Mouse (Mus musculus): ENCODE results near the gene Zc3h12c.
A peak's percentile ranks its signal among the peaks of the same experiment; 100 is the strongest.

The Zc3h12c gene

DNA sequence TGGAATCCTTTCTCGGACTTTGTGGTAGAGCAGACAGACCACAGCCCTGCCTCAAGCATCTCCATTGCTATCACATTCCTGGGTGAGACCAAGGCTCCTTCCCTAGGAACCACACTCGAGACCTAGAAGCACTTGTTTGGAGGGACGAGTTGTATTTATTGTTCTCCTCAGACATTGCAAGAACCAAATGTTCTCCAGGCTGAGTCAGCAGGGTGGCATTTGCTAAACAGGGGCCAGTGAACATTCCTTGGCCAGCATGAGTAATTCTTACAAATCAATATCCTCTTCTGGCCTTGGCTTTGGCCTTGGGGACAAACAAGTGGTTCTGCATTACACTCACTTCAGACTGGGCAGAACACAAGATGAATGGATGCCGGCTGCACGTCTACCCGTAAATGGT is 62.9 kb downstream of the Zc3h12c start:
- TF ChIP-seq CTCF (conservative IDR thresholded peaks at IDR 0.05; ENCODE audit: low read length), result no peak
- no peak for TF ChIP-seq POU5F1 (IDR thresholded peaks at IDR 0.05; ENCODE audit: borderline replicate concordance, low read length)
- TF ChIP-seq NANOG (IDR thresholded peaks at IDR 0.05; ENCODE audit: borderline replicate concordance, low read length), result no peak
- Histone ChIP-seq H3K27me3 (ENCODE audit: insufficient read depth, low read length) (no peaks in the 10 kb centered on the region), H3K4me3 (replicated peaks; ENCODE audit: low read length) (no peak overlapping the region), H3K9me3 (ENCODE audit: low read length) (no peaks in the 10 kb centered on the region), H3K4me1 (replicated peaks; ENCODE audit: low read depth, low read length) (peaks cover under 1% of the 10 kb centered on the region; the same call in 1 of the 2 replicates), H3K36me3 (ENCODE audit: insufficient read depth, low read length) (no peaks in the 10 kb centered on the region)

DNA sequence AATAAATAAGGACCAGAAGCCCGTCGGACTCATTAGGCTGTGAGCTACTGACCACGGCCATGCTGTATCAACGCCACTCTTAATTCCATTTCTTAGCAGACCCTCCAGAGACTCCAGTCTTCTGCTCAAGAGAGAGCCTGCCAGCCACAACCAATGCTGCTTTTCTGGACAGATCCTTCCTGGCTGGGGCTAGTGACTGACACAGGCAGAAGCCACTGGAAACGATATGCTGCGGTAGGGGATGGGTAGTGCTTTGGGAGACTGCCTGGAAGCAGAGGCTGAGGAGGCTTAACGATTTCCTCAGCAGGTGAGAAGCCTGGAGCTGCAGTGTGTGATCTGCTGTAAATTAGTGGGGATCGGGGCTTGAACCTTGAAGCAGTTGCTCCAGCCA is 64.2 kb downstream of the Zc3h12c start:
- peaks cover 3% of the 10 kb centered on the region for H3K4me1 ChIP-seq (replicated peaks; ENCODE audit: low read depth, low read length)
- H3K4me3 ChIP-seq (replicated peaks; ENCODE audit: low read length), result no peak overlapping the region
- H3K27me3 ChIP-seq (ENCODE audit: insufficient read depth, low read length), result no peaks in the 10 kb centered on the region
- H3K36me3 ChIP-seq (ENCODE audit: insufficient read depth, low read length), result no peaks in the 10 kb centered on the region
- TF ChIP-seq NANOG (IDR thresholded peaks at IDR 0.05; ENCODE audit: borderline replicate concordance, low read length), result no peak
- H3K9me3 ChIP-seq (ENCODE audit: low read length), result no peaks in the 10 kb centered on the region

DNA sequence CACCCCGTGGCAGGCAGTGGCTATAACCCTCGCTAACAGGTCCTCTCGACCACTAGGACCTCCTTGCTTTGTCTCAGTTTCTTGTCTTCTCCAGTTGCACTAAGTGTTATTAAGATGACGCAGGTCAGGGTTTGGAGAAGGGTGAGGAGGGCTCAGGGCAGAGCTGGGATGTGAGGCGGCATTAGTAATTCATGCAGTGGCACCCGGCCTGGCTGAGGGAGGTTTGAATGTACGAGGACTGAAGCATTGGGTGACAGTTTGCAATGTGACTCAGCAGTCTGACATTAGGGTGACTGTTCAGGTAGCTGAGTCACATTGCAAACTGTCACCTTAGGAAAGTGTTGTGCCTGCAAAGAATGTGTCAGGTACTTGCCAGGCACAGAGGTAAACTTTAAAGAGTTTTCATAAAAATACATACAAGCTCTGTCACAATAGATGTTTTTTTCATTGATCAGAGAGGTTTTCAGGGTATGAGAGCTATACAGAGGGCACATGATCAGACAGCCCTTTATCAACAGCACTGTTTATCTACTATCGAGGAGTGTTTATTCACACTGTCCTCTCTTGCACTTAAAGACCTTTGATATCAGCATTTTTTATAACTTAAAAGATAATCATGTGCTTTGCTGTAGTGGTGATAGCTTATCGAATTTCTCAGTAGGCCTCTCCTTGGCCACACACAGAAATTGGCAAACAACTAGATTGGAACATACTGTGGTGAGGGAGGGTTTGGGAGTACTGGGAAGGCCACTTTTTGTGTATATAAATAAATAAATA is 64.7 kb downstream of the Zc3h12c start:
- no peaks in the 10 kb centered on the region for H3K9me3 ChIP-seq (ENCODE audit: low read length)
- H3K4me1 ChIP-seq (replicated peaks; ENCODE audit: low read depth, low read length), result peaks cover 3% of the 10 kb centered on the region
- TF ChIP-seq POU5F1 (IDR thresholded peaks at IDR 0.05; ENCODE audit: borderline replicate concordance, low read length) (no peak), CTCF (conservative IDR thresholded peaks at IDR 0.05; ENCODE audit: low read length) (no peak), NANOG (IDR thresholded peaks at IDR 0.05; ENCODE audit: borderline replicate concordance, low read length) (no peak)
- H3K4me3 ChIP-seq (replicated peaks; ENCODE audit: low read length), result no peak overlapping the region
- H3K36me3 ChIP-seq (ENCODE audit: insufficient read depth, low read length), result no peaks in the 10 kb centered on the region
- H3K27me3 ChIP-seq (ENCODE audit: insufficient read depth, low read length), result no peaks in the 10 kb centered on the region

DNA sequence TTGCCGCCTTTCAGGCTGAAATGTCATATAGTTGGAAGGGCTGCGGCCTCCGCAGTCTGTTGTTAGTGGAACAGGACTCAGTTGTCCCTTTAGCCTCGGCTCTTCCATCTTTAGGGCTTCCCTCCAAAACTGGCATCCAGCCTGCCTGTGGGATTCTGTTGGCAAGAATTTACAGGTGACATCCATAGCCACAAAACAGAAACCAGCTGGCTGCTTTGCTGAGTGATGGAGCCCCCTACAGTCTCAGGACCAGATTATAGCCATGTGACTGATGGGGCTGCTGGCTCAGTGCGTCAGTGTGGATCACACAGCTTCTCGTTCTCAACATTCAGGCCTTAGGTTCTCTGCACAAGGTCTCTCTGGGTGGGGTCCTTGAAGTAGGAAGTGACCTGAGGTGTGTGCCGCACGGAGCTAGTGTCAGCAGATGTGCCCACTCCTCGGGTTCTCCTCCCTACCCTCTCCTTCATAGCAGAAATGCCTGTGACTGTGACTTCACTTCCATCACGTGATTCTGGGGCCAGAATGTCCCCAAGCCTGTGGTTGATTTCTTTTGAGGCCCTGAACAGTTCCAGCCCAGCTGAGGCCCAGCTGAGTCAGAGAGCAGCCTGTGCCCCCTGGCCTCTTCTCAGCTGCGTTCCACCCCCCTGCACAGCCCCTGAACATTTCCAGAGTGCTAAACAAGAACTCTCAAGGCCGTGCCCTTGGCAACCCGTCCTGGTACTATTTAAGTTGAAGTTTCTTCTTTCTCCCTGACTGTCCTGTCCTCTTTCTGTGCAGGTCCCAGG is 66.1 kb downstream of the Zc3h12c start:
- TF ChIP-seq CTCF (conservative IDR thresholded peaks at IDR 0.05; ENCODE audit: low read length) (no peak), NANOG (IDR thresholded peaks at IDR 0.05; ENCODE audit: borderline replicate concordance, low read length) (no peak), POU5F1 (IDR thresholded peaks at IDR 0.05; ENCODE audit: borderline replicate concordance, low read length) (no peak)
- Histone ChIP-seq H3K4me3 (replicated peaks; ENCODE audit: low read length) (no peak overlapping the region), H3K36me3 (ENCODE audit: insufficient read depth, low read length) (no peaks in the 10 kb centered on the region), H3K4me1 (replicated peaks; ENCODE audit: low read depth, low read length) (peaks cover 3% of the 10 kb centered on the region), H3K27me3 (ENCODE audit: insufficient read depth, low read length) (no peaks in the 10 kb centered on the region), H3K9me3 (ENCODE audit: low read length) (no peaks in the 10 kb centered on the region)

DNA sequence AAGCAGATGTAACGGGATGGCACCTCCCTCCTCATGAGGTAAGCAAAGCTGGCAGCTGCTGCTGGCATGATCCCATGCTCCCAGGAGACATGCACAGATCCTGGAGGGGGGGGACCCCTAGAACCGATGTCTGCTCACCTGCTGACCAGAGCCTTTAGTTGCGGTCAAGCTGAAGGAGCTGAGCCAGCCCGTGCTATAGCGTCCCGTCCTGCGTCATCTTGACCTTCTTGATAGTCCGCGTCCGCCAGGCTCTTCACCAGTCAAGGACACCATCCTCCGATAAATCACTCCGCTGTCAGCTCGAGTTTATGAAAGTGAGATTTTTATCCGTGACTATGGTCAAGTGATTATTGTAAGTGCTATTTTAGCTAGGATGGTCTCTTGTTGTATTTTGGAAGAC is 67.9 kb downstream of the Zc3h12c start:
- H3K36me3 ChIP-seq (ENCODE audit: insufficient read depth, low read length), result no peaks in the 10 kb centered on the region
- H3K4me1 ChIP-seq (replicated peaks; ENCODE audit: low read depth, low read length), result peaks cover 3% of the 10 kb centered on the region
- H3K9me3 ChIP-seq (ENCODE audit: low read length), result no peaks in the 10 kb centered on the region

DNA sequence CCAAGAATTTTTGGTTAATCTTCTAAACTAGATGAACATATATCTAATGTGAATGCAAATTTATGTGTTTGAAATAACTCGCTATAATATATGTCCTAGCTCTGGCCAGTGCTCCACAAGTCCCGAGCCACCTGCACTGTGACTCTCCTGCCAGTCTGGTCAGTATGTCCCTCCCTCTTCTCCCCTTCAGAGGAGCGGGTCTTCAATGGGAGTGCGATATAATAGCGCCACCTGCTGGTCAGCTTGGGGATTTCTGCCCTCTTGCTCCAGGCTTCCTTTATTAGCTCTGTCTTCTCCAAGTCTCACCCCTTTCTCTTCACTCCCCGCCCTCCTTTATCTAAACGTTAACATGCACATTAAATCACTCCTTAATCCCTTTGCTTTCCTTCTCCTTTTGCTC is 69.8 kb downstream of the Zc3h12c start:
- H3K36me3 ChIP-seq (ENCODE audit: insufficient read depth, low read length), result no peaks in the 10 kb centered on the region
- H3K4me3 ChIP-seq (replicated peaks; ENCODE audit: low read length), result no peak overlapping the region
- H3K27me3 ChIP-seq (ENCODE audit: insufficient read depth, low read length), result no peaks in the 10 kb centered on the region
- TF ChIP-seq CTCF (conservative IDR thresholded peaks at IDR 0.05; ENCODE audit: low read length) (peak; percentile 91), NANOG (IDR thresholded peaks at IDR 0.05; ENCODE audit: borderline replicate concordance, low read length) (no peak), POU5F1 (IDR thresholded peaks at IDR 0.05; ENCODE audit: borderline replicate concordance, low read length) (no peak)
- H3K4me1 ChIP-seq (replicated peaks; ENCODE audit: low read depth, low read length), result peaks cover 3% of the 10 kb centered on the region
- H3K9me3 ChIP-seq (ENCODE audit: low read length), result no peaks in the 10 kb centered on the region

More for the DNA sequence above, 67.9 kb downstream of the Zc3h12c start:
- no peak overlapping the region for H3K4me3 ChIP-seq (replicated peaks; ENCODE audit: low read length)
- no peaks in the 10 kb centered on the region for H3K27me3 ChIP-seq (ENCODE audit: insufficient read depth, low read length)
- TF ChIP-seq NANOG (IDR thresholded peaks at IDR 0.05; ENCODE audit: borderline replicate concordance, low read length) (no peak), CTCF (conservative IDR thresholded peaks at IDR 0.05; ENCODE audit: low read length) (no peak), POU5F1 (IDR thresholded peaks at IDR 0.05; ENCODE audit: borderline replicate concordance, low read length) (no peak)

DNA sequence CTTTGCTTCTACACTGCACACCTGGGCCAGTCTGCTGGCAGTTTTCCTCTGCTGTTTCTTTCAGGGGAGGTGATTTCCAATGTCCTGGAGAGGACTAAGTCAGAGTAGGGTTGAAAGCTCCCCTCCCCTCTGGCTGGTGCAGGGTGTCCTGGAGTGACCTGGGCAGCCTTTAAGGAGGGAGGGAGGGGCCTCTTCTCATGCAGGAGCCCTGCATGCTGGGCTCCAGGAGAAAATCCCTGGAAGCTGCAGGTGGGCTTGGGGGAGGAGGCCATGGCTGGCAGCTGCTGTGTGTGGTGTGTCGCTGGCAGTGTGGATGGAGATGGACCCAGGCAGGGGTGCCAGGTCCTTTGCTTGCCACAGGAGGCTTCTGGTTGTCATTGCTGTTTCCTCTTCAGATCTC is 71.0 kb downstream of the Zc3h12c start:
- H3K27me3 ChIP-seq (ENCODE audit: insufficient read depth, low read length), result no peaks in the 10 kb centered on the region
- peaks cover 8% of the 10 kb centered on the region for H3K36me3 ChIP-seq (ENCODE audit: insufficient read depth, low read length)
- peaks cover 3% of the 10 kb centered on the region for H3K4me1 ChIP-seq (replicated peaks; ENCODE audit: low read depth, low read length)
- TF ChIP-seq POU5F1 (IDR thresholded peaks at IDR 0.05; ENCODE audit: borderline replicate concordance, low read length) (no peak), CTCF (conservative IDR thresholded peaks at IDR 0.05; ENCODE audit: low read length) (no peak), NANOG (IDR thresholded peaks at IDR 0.05; ENCODE audit: borderline replicate concordance, low read length) (no peak)
- no peak overlapping the region for H3K4me3 ChIP-seq (replicated peaks; ENCODE audit: low read length)
- no peaks in the 10 kb centered on the region for H3K9me3 ChIP-seq (ENCODE audit: low read length)

DNA sequence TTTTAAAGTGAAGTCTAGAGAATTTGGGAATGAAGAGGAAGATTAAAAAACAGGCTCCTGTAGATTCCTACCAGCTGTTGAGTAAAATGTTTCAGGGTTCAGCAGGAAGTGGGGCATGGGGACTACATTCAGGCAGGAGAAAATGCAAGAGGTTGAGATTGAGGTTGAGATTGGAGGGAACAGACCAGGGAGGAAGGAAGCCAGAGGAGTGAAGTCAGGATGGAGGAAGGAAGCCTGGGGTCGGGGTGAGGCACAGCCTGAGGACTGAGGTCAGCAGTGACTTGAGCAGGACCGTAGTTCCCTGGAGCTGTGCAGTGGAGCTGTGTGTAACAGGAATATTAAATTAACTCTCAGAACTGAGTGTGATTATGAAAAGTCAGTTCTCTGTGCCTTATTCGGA is 72.7 kb downstream of the Zc3h12c start:
- peaks cover 8% of the 10 kb centered on the region for H3K36me3 ChIP-seq (ENCODE audit: insufficient read depth, low read length)
- H3K4me3 ChIP-seq (replicated peaks; ENCODE audit: low read length), result no peak overlapping the region
- no peaks in the 10 kb centered on the region for H3K27me3 ChIP-seq (ENCODE audit: insufficient read depth, low read length)
- H3K4me1 ChIP-seq (replicated peaks; ENCODE audit: low read depth, low read length), result peaks cover 3% of the 10 kb centered on the region
- TF ChIP-seq CTCF (conservative IDR thresholded peaks at IDR 0.05; ENCODE audit: low read length) (no peak), POU5F1 (IDR thresholded peaks at IDR 0.05; ENCODE audit: borderline replicate concordance, low read length) (no peak), NANOG (IDR thresholded peaks at IDR 0.05; ENCODE audit: borderline replicate concordance, low read length) (no peak)
- H3K9me3 ChIP-seq (ENCODE audit: low read length), result no peaks in the 10 kb centered on the region

Measured in E14TG2a.4 (cell line).